ENCODE assay signal across 8 mouse cellular contexts in genomic region chr2:84635611-84636010, GRCm38 (mm10). TPM values are rescaled to one million over a fixed set of nuclear protein-coding genes. Genes with fewer than 3 reads are reported as not detected.
DNase-seq lines count a peak whose midpoint lies in the region; ATAC-seq and TF ChIP-seq lines count a peak whose summit lies in the region.
"Had no signal": no experiment of that assay in that cellular context is flagged by ENCODE, and none has a peak within 500 bp of the region (broad histone marks: within the 10 kb centered on the region; RNA-seq: fewer than 3 reads in every experiment).

No protein-coding gene starts in this region.

- H3K9me3 ChIP-seq in heart, embryonic 11.5 days (replicated peaks; ENCODE audit: control insufficient read depth, low read length): no peaks in the 10 kb centered on the region
- H3K9me3 ChIP-seq in kidney, embryonic 16.5 days (ENCODE audit: low read length): no peaks in the 10 kb centered on the region
- no peaks in the 10 kb centered on the region for H3K9me3 ChIP-seq in limb, embryonic 14.5 days (ENCODE audit: control insufficient read depth, low read length)
- H3K9me3 ChIP-seq in midbrain, embryonic 14.5 days (ENCODE audit: control insufficient read depth, low read length): no peaks in the 10 kb centered on the region
- no peaks in the 10 kb centered on the region for H3K9me3 ChIP-seq in stomach, embryonic 16.5 days (replicated peaks; ENCODE audit: control insufficient read depth, low read length)

- no peak for TF ChIP-seq POLR2A in limb, embryonic 14.5 days (IDR thresholded peaks at IDR 0.05; ENCODE audit: borderline replicate concordance, extremely low read depth, insufficient read depth, insufficient read length)

- WGBS in heart, embryonic 11.5 days (ENCODE audit: insufficient replicate concordance): 2% methylated on average over 2 of the region's 2 CpGs
- 4% methylated on average over 2 of the region's 2 CpGs for WGBS in kidney, embryonic 16.5 days
- 0% methylated on average over 2 of the region's 2 CpGs for whole genome bisulfite sequencing in limb, embryonic 14.5 days
- WGBS in midbrain, embryonic 14.5 days: 5% methylated on average over 2 of the region's 2 CpGs
- WGBS in stomach, embryonic 16.5 days: 2% methylated on average over 2 of the region's 2 CpGs

- H3K4me1 ChIP-seq in heart, embryonic 11.5 days (ENCODE audit: control insufficient read depth, insufficient read depth, low read length): peaks cover 78% of the 10 kb centered on the region
- peaks cover 75% of the 10 kb centered on the region for H3K4me1 ChIP-seq in kidney, embryonic 16.5 days (ENCODE audit: insufficient read depth, low read length)
- peaks cover 50% of the 10 kb centered on the region for H3K4me1 ChIP-seq in limb, embryonic 14.5 days (ENCODE audit: control insufficient read depth, insufficient read depth, low read length)
- peaks cover 40% of the 10 kb centered on the region for H3K4me1 ChIP-seq in midbrain, embryonic 14.5 days (ENCODE audit: control insufficient read depth, insufficient read depth, low read length)
- peaks cover 61% of the 10 kb centered on the region for H3K4me1 ChIP-seq in stomach, embryonic 16.5 days (ENCODE audit: control insufficient read depth, insufficient read depth, low read length)

- peak overlapping the region; percentile 64 for H3K9ac ChIP-seq in heart, embryonic 11.5 days (ENCODE audit: low read depth, low read length)
- H3K9ac ChIP-seq in kidney, embryonic 16.5 days (replicated peaks; ENCODE audit: low read length): peak overlapping the region; percentile 66
- no peak overlapping the region for H3K9ac ChIP-seq in limb, embryonic 14.5 days (ENCODE audit: low read depth, low read length, severe bottlenecking)
- no peak overlapping the region for H3K9ac ChIP-seq in midbrain, embryonic 14.5 days (replicated peaks; ENCODE audit: low read length)
- H3K9ac ChIP-seq in stomach, embryonic 16.5 days (ENCODE audit: low read length): peak overlapping the region; percentile 58

- no peaks in the 10 kb centered on the region for H3K36me3 ChIP-seq in heart, embryonic 11.5 days (ENCODE audit: control insufficient read depth, insufficient read depth, low read length)
- H3K36me3 ChIP-seq in kidney, embryonic 16.5 days (ENCODE audit: insufficient read depth, low read length): no peaks in the 10 kb centered on the region
- H3K36me3 ChIP-seq in limb, embryonic 14.5 days (ENCODE audit: control insufficient read depth, insufficient read depth, low read length): no peaks in the 10 kb centered on the region
- no peaks in the 10 kb centered on the region for H3K36me3 ChIP-seq in midbrain, embryonic 14.5 days (ENCODE audit: control insufficient read depth, insufficient read depth, low read length)
- H3K36me3 ChIP-seq in stomach, embryonic 16.5 days (ENCODE audit: control insufficient read depth, insufficient read depth, low read length): no peaks in the 10 kb centered on the region

- H3K4me2 ChIP-seq in heart, embryonic 11.5 days: peak overlapping the region; percentile 61
- peak overlapping the region; percentile 53 for H3K4me2 ChIP-seq in kidney, embryonic 16.5 days (replicated peaks; ENCODE audit: low read depth, low read length)
- peak overlapping the region; percentile 37 for H3K4me2 ChIP-seq in limb, embryonic 14.5 days (replicated peaks; ENCODE audit: low read depth, low read length, severe bottlenecking)
- H3K4me2 ChIP-seq in midbrain, embryonic 14.5 days (ENCODE audit: low read length): peak overlapping the region; percentile 19; the same call in 1 of the 2 replicates
- peak overlapping the region; percentile 53 for H3K4me2 ChIP-seq in stomach, embryonic 16.5 days (ENCODE audit: low read depth, low read length)

- DNase-seq in brain, embryonic 18.5 days (ENCODE audit: low read depth, low spot score): peak; percentile 70
- peak; percentile 95 for DNase-seq in fibroblast of lung, adult 2 months (ENCODE audit: low read depth)
- DNase-seq in limb, embryonic 14.5 days (ENCODE audit: low spot score): peak; percentile 93
- DNase-seq in midbrain, embryonic 14.5 days: peak; percentile 80

- H3K4me3 ChIP-seq in heart, embryonic 11.5 days (ENCODE audit: low read depth, low read length): peak overlapping the region; percentile 31; the same call in 1 of the 2 replicates
- H3K4me3 ChIP-seq in kidney, embryonic 16.5 days (ENCODE audit: low read length): peak overlapping the region; percentile 21; the same call in 1 of the 2 replicates
- H3K4me3 ChIP-seq in limb, embryonic 14.5 days (replicated peaks; ENCODE audit: low read length): no peak overlapping the region
- no peak overlapping the region for H3K4me3 ChIP-seq in midbrain, embryonic 14.5 days (replicated peaks; ENCODE audit: low read depth, low read length)
- H3K4me3 ChIP-seq in stomach, embryonic 16.5 days (replicated peaks; ENCODE audit: low read length): peak overlapping the region; percentile 26

- ATAC-seq in heart, embryonic 11.5 days (replicated peaks; ENCODE audit: insufficient number of reproducible peaks, low FRiP score, low TSS enrichment): peak; percentile 88
- ATAC-seq in kidney, embryonic 16.5 days (ENCODE audit: low FRiP score, low TSS enrichment): peak; percentile 94
- peak; percentile 94 for ATAC-seq in limb, embryonic 14.5 days (ENCODE audit: low FRiP score, low read depth)
- peak; percentile 88 for ATAC-seq in midbrain, embryonic 14.5 days (ENCODE audit: low FRiP score, low TSS enrichment)
- ATAC-seq in stomach, embryonic 16.5 days (ENCODE audit: insufficient read depth, low FRiP score): peak; percentile 90

- no peaks in the 10 kb centered on the region for H3K27me3 ChIP-seq in heart, embryonic 11.5 days (ENCODE audit: control insufficient read depth, insufficient read depth, low read length)
- H3K27me3 ChIP-seq in kidney, embryonic 16.5 days (ENCODE audit: insufficient read depth, low read length): no peaks in the 10 kb centered on the region
- no peaks in the 10 kb centered on the region for H3K27me3 ChIP-seq in limb, embryonic 14.5 days (ENCODE audit: control insufficient read depth, insufficient read depth, low read length)
- H3K27me3 ChIP-seq in midbrain, embryonic 14.5 days (ENCODE audit: control insufficient read depth, insufficient read depth, low read length): no peaks in the 10 kb centered on the region
- no peaks in the 10 kb centered on the region for H3K27me3 ChIP-seq in stomach, embryonic 16.5 days (ENCODE audit: control insufficient read depth, insufficient read depth, low read length)

- H3K27ac ChIP-seq in heart, embryonic 11.5 days (ENCODE audit: low read depth, low read length): peak overlapping the region; percentile 98
- H3K27ac ChIP-seq in kidney, embryonic 16.5 days (ENCODE audit: low read length): peak overlapping the region; percentile 99
- H3K27ac ChIP-seq in limb, embryonic 14.5 days (replicated peaks; ENCODE audit: low read depth, low read length): peak overlapping the region; percentile 85
- peak overlapping the region; percentile 77 for H3K27ac ChIP-seq in midbrain, embryonic 14.5 days (replicated peaks; ENCODE audit: low read depth, low read length)
- peak overlapping the region; percentile 96 for H3K27ac ChIP-seq in stomach, embryonic 16.5 days (ENCODE audit: low read length)

RNA-seq across cellular contexts. Expression of gene Ctnnd1, which starts 15.0 kb away (rescaled TPM):
- polyA plus RNA-seq in heart, embryonic 11.5 days (2014; fragmentation: Nextera tagmentation; extraction: Ambion mirVana): 71.2 and 77.5 TPM in 2 replicates
- 55.7 and 59.3 TPM in 2 replicates for polyA plus RNA-seq in kidney, embryonic 16.5 days (2015; fragmentation: Nextera tagmentation; extraction: Ambion mirVana)
- polyA plus RNA-seq in limb, embryonic 14.5 days (2012; rRNA removed): 85.0 and 92.1 TPM in 2 replicates
- 46.0 and 47.7 TPM in 2 replicates for polyA plus RNA-seq in limb, embryonic 14.5 days (2014; fragmentation: Nextera tagmentation; extraction: Ambion mirVana)
- 21.9 and 33.8 TPM in 2 replicates for polyA plus RNA-seq in midbrain, embryonic 14.5 days (2014; fragmentation: Nextera tagmentation; extraction: Ambion mirVana)
- polyA plus RNA-seq in stomach, embryonic 16.5 days (2015; fragmentation: Nextera tagmentation; extraction: Ambion mirVana): 75.7 and 84.4 TPM in 2 replicates

RNA-seq across cellular contexts. Expression of gene Btbd18, which starts 23.3 kb away (rescaled TPM):
- 0.14 and 0.20 TPM in 2 replicates for polyA plus RNA-seq in heart, embryonic 11.5 days (2014; fragmentation: Nextera tagmentation; extraction: Ambion mirVana)
- 0.14 and 0.22 TPM in 2 replicates for polyA plus RNA-seq in kidney, embryonic 16.5 days (2015; fragmentation: Nextera tagmentation; extraction: Ambion mirVana)
- polyA plus RNA-seq in limb, embryonic 14.5 days (2012; rRNA removed): 0.01 TPM in 1 of 2 replicates, not detected in the other
- 0.14 and 0.15 TPM in 2 replicates for polyA plus RNA-seq in limb, embryonic 14.5 days (2014; fragmentation: Nextera tagmentation; extraction: Ambion mirVana)
- 0.37 and 0.53 TPM in 2 replicates for polyA plus RNA-seq in midbrain, embryonic 14.5 days (2014; fragmentation: Nextera tagmentation; extraction: Ambion mirVana)
- polyA plus RNA-seq in stomach, embryonic 16.5 days (2015; fragmentation: Nextera tagmentation; extraction: Ambion mirVana): 0.26 TPM in 2 replicates
- polyA plus RNA-seq: large intestine, adult 2 months had no signal

RNA-seq across cellular contexts. Expression of gene Selenoh, which starts 35.0 kb away (rescaled TPM):
- 298 and 299 TPM in 2 replicates for polyA plus RNA-seq in heart, embryonic 11.5 days (2014; fragmentation: Nextera tagmentation; extraction: Ambion mirVana)
- 304 and 332 TPM in 2 replicates for polyA plus RNA-seq in kidney, embryonic 16.5 days (2015; fragmentation: Nextera tagmentation; extraction: Ambion mirVana)
- polyA plus RNA-seq in limb, embryonic 14.5 days (2012; rRNA removed): 224 and 297 TPM in 2 replicates
- polyA plus RNA-seq in limb, embryonic 14.5 days (2014; fragmentation: Nextera tagmentation; extraction: Ambion mirVana): 274 and 276 TPM in 2 replicates
- 220 and 232 TPM in 2 replicates for polyA plus RNA-seq in midbrain, embryonic 14.5 days (2014; fragmentation: Nextera tagmentation; extraction: Ambion mirVana)
- polyA plus RNA-seq in stomach, embryonic 16.5 days (2015; fragmentation: Nextera tagmentation; extraction: Ambion mirVana): 184 and 203 TPM in 2 replicates

RNA-seq across cellular contexts. Expression of gene Gm28635, which starts 42.2 kb away (rescaled TPM):
- not detected in 2 replicates for polyA plus RNA-seq in heart, embryonic 11.5 days (2014; fragmentation: Nextera tagmentation; extraction: Ambion mirVana)
- polyA plus RNA-seq in kidney, embryonic 16.5 days (2015; fragmentation: Nextera tagmentation; extraction: Ambion mirVana): not detected in 2 replicates
- polyA plus RNA-seq in limb, embryonic 14.5 days (2012; rRNA removed): not detected in 2 replicates
- polyA plus RNA-seq in limb, embryonic 14.5 days (2014; fragmentation: Nextera tagmentation; extraction: Ambion mirVana): not detected in 2 replicates
- polyA plus RNA-seq in midbrain, embryonic 14.5 days (2014; fragmentation: Nextera tagmentation; extraction: Ambion mirVana): not detected in 2 replicates
- not detected in 2 replicates for polyA plus RNA-seq in stomach, embryonic 16.5 days (2015; fragmentation: Nextera tagmentation; extraction: Ambion mirVana)
- polyA plus RNA-seq: large intestine, adult 2 months had no signal

RNA-seq across cellular contexts. Expression of gene Med19, which starts 42.6 kb away (rescaled TPM):
- 41.8 and 42.1 TPM in 2 replicates for polyA plus RNA-seq in heart, embryonic 11.5 days (2014; fragmentation: Nextera tagmentation; extraction: Ambion mirVana)
- 39.2 and 42.6 TPM in 2 replicates for polyA plus RNA-seq in kidney, embryonic 16.5 days (2015; fragmentation: Nextera tagmentation; extraction: Ambion mirVana)
- 20.4 and 20.7 TPM in 2 replicates for polyA plus RNA-seq in limb, embryonic 14.5 days (2012; rRNA removed)
- polyA plus RNA-seq in limb, embryonic 14.5 days (2014; fragmentation: Nextera tagmentation; extraction: Ambion mirVana): 33.6 and 33.7 TPM in 2 replicates
- polyA plus RNA-seq in midbrain, embryonic 14.5 days (2014; fragmentation: Nextera tagmentation; extraction: Ambion mirVana): 55.4 and 56.5 TPM in 2 replicates
- 27.2 and 28.3 TPM in 2 replicates for polyA plus RNA-seq in stomach, embryonic 16.5 days (2015; fragmentation: Nextera tagmentation; extraction: Ambion mirVana)

Comparison
In these comparisons a context has a peak if more than half of its experiments do, and no peak if none do; other contexts are left out.
1. H3K4me3 ChIP-seq: peak in heart, embryonic 11.5 days (single experiment), kidney, embryonic 16.5 days (single experiment) and stomach, embryonic 16.5 days (single experiment); none in limb, embryonic 14.5 days (single experiment) and midbrain, embryonic 14.5 days (single experiment).
2. H3K9ac ChIP-seq: peak in heart, embryonic 11.5 days (single experiment), kidney, embryonic 16.5 days (single experiment) and stomach, embryonic 16.5 days (single experiment); none in limb, embryonic 14.5 days (single experiment) and midbrain, embryonic 14.5 days (single experiment).
3. Peak in every context shown above with its lines, with median percentiles within 50 percentile points of each other: DNase-seq, ATAC-seq, H3K27ac ChIP-seq and H3K4me2 ChIP-seq.